Mouse (Mus musculus): ENCODE data around the gene Mapk12. TPM values are rescaled to one million over a fixed set of nuclear protein-coding genes. Genes with fewer than 3 reads are reported as not detected.

Gene Mapk12
- total and polyA plus RNA-seq, 3 experiments, result 0.18 TPM; not detected in 2

GRCm38 (mm10) chr15:89092181-89092580, 48.3 kb downstream of the Mapk12 start:
- Histone ChIP-seq H3K9ac (ENCODE audit: control insufficient read depth, low read depth, low read length, poor library complexity, severe bottlenecking) (no peak overlapping the region), H3K79me2 (ENCODE audit: control insufficient read depth, insufficient read depth, low read length, poor library complexity) (peaks cover 3% of the 10 kb centered on the region; the same call in 1 of the 2 replicates), H3K4me3 (ENCODE audit: control insufficient read depth in 1 of 2, insufficient read depth in 1 of 2, low read depth in 2 of 2, low read length in 2 of 2) (no peak overlapping the region), H3K27ac (ENCODE audit: control insufficient read depth, low read depth, low read length) (no peak overlapping the region), H3K36me3 (ENCODE audit: control insufficient read depth in 1 of 2, insufficient read depth in 2 of 2, low read length in 2 of 2) (peaks cover 0 to 6% of the 10 kb centered on the region in 2 experiments; a peak in 2 of 4 replicates), H3K27me3 (ENCODE audit: control insufficient read depth in 1 of 2, insufficient read depth in 2 of 2, low read length in 2 of 2) (no peaks in the 10 kb centered on the region), H3K9me3 (replicated peaks; ENCODE audit: insufficient read depth, low read length) (no peaks in the 10 kb centered on the region), H3K4me1 (ENCODE audit: control insufficient read depth in 1 of 2, insufficient read depth in 2 of 2, low read length in 2 of 2) (peaks cover 2% of the 10 kb centered on the region in 2 experiments; a peak in 2 of 4 replicates)
- no peak for TF ChIP-seq UBTF (IDR thresholded peaks at IDR 0.05; ENCODE audit: borderline replicate concordance, insufficient read depth, low read depth, low read length)
- peak; percentile 17; the same call in 1 of the 2 replicates for TF ChIP-seq POLR2AphosphoS2 (IDR thresholded peaks at IDR 0.05; ENCODE audit: low read length)
- no peak for DNase-seq (ENCODE audit: low read depth, low spot score)

- DNase-seq (ENCODE audit: low read depth, low spot score), result no peak
- peaks cover 3% of the 10 kb centered on the region; the same call in 1 of the 2 replicates for H3K79me2 ChIP-seq (ENCODE audit: control insufficient read depth, insufficient read depth, low read length, poor library complexity)
- H3K27ac ChIP-seq (ENCODE audit: control insufficient read depth, low read depth, low read length), result no peak overlapping the region
- H3K27me3 ChIP-seq (ENCODE audit: control insufficient read depth in 1 of 2, insufficient read depth in 2 of 2, low read length in 2 of 2), result no peaks in the 10 kb centered on the region
- H3K36me3 ChIP-seq (ENCODE audit: control insufficient read depth in 1 of 2, insufficient read depth in 2 of 2, low read length in 2 of 2), result peaks cover 0 to 5% of the 10 kb centered on the region in 2 experiments; a peak in 1 of 4 replicates
- no peak for TF ChIP-seq UBTF (IDR thresholded peaks at IDR 0.05; ENCODE audit: borderline replicate concordance, insufficient read depth, low read depth, low read length)
- TF ChIP-seq MXI1 (IDR thresholded peaks at IDR 0.05; ENCODE audit: low read depth, low read length), result no peak
- TF ChIP-seq ZNF384 (IDR thresholded peaks at IDR 0.05; ENCODE audit: low read depth, low read length), result no peak
- no peak for TF ChIP-seq GATA1 (IDR thresholded peaks at IDR 0.05; ENCODE audit: low read depth, low read length)
- no peak for TF ChIP-seq TBP (IDR thresholded peaks at IDR 0.05; ENCODE audit: low read depth, low read length)
- TF ChIP-seq USF2 (IDR thresholded peaks at IDR 0.05; ENCODE audit: borderline replicate concordance in 1 of 2, insufficient read depth in 1 of 2, low read depth in 1 of 2, low read length in 2 of 2), result no peak
- no peak for TF ChIP-seq MAFK (IDR thresholded peaks at IDR 0.05; ENCODE audit: borderline replicate concordance, low read depth, low read length)
- no peak for TF ChIP-seq POLR2A (IDR thresholded peaks at IDR 0.05; ENCODE audit: control insufficient read depth in 1 of 2, insufficient read depth in 1 of 2, low read depth in 1 of 2, low read length in 2 of 2, poor library complexity in 1 of 2)
- no peak for TF ChIP-seq MYB (IDR thresholded peaks at IDR 0.05; ENCODE audit: low read depth, low read length)
- TF ChIP-seq EP300 (IDR thresholded peaks at IDR 0.05; ENCODE audit: low read depth in 1 of 2, low read length in 2 of 2), result no peak
- TF ChIP-seq RCOR1 (IDR thresholded peaks at IDR 0.05; ENCODE audit: low read depth, low read length), result no peak
- no peak for TF ChIP-seq POLR2AphosphoS5 (IDR thresholded peaks at IDR 0.05; ENCODE audit: borderline replicate concordance, low read depth, low read length)
- no peak for TF ChIP-seq ELF1 (IDR thresholded peaks at IDR 0.05; ENCODE audit: low read depth, low read length)
- no peak for TF ChIP-seq TCF12 (IDR thresholded peaks at IDR 0.05; ENCODE audit: low read depth, low read length)
- no peak for TF ChIP-seq KAT2A (conservative IDR thresholded peaks at IDR 0.05; ENCODE audit: low read depth, low read length)
- no peak; the same call in 1 of the 2 replicates for TF ChIP-seq POLR2AphosphoS2 (IDR thresholded peaks at IDR 0.05; ENCODE audit: low read length)
- TF ChIP-seq ZMIZ1 (IDR thresholded peaks at IDR 0.05; ENCODE audit: low read depth, low read length), result no peak
- no peak for TF ChIP-seq GABPA (IDR thresholded peaks at IDR 0.05; ENCODE audit: low read depth, low read length)
- no peak for TF ChIP-seq TAL1 (IDR thresholded peaks at IDR 0.05; ENCODE audit: low read length)
- TF ChIP-seq USF1 (IDR thresholded peaks at IDR 0.05; ENCODE audit: low read depth, low read length), result no peak
- H3K4me1 ChIP-seq (ENCODE audit: control insufficient read depth in 1 of 2, insufficient read depth in 2 of 2, low read length in 2 of 2), result peaks cover 2% of the 10 kb centered on the region in 2 experiments; a peak in 2 of 4 replicates
- no peak overlapping the region for H3K4me3 ChIP-seq (ENCODE audit: control insufficient read depth in 1 of 2, insufficient read depth in 1 of 2, low read depth in 2 of 2, low read length in 2 of 2)
- no peaks in the 10 kb centered on the region for H3K9me3 ChIP-seq (replicated peaks; ENCODE audit: insufficient read depth, low read length)
- no peak overlapping the region for H3K9ac ChIP-seq (ENCODE audit: control insufficient read depth, low read depth, low read length, poor library complexity, severe bottlenecking)
Measured at GRCm38 (mm10) chr15:89090662-89091061, 49.8 kb downstream of the Mapk12 start.

Measured in MEL (cell line).